Mouse (Mus musculus) liver, adult (tissue): Measurements from ENCODE around the gene Iars2.

Source experiments
- GATA4 ChIP-seq: IDR thresholded peaks from 2 replicates; pipeline ENCODE4 v1.6.1; 2014; ENCODE audit warnings: mild to moderate bottlenecking, low read length; ENCODE audit not compliant: insufficient replicate concordance

Gene Iars2

DNA sequence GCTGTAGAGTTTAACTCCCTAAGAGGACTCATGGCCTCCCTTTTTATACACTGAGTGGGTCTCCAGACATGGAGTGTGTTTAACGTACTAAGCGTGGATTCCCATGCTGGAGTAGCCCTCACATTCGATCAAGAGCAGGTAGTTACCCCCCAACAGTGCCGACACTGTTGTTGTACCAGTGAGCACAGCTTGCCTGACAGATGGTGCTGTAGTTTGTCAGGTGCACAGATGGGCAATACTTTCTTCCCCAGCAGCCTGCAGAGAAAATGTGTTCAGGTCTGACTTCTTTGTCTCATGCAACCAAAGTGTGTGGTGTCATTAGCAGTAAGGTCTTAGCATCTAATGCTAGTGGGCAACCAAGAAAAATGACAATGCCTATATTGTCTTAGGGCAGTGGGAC lies 13.2 kb upstream of the Iars2 start:
- TF ChIP-seq GATA4, result no peak

- no peak for TF ChIP-seq GATA4
These were observed 7.3 kb upstream of the Iars2 start for GRCm38 (mm10) chr1:185336535-185336934.

DNA sequence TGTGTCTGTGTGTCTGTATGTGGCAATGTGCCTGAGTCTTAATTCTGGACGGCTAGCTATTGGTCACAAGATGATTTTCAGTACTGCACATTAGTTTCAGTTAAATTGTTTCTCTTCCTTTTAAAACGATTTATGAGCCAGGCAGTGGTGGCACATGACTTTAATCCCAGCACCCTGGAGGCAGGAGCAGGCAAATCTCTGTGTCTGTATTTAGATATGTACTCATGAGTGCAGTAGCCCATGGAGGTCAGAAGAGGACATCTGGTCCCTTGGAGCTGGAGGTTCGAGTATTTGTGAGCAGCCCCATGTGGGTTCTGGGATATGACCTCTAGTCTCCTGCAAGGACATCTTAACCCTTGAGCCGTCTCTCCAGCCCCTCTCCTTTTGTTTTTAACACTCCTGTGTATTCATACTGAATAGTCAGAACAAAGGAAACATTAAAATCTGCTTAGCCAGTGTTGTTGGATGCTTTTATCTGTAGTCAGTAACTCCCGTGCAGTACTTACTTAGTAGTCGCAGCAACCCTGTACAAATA lies 6.1 kb upstream of the Iars2 start:
- no peak for TF ChIP-seq GATA4

GRCm38 (mm10) chr1:185334136-185334535 lies 4.9 kb upstream of the Iars2 start:
- TF ChIP-seq GATA4, result no peak

GRCm38 (mm10) chr1:185333651-185334050 lies 4.5 kb upstream of the Iars2 start:
- no peak for TF ChIP-seq GATA4

GRCm38 (mm10) chr1:185331983-185332430 lies 2.8 kb upstream of the Iars2 start, which contains the start of gene Bpnt1:
TSS of gene Bpnt1 (plus strand) at chr1:185332149.
- no peak for TF ChIP-seq GATA4

- no peak for TF ChIP-seq GATA4
These were observed 2.2 kb upstream of the Iars2 start for GRCm38 (mm10) chr1:185331364-185331763.

DNA sequence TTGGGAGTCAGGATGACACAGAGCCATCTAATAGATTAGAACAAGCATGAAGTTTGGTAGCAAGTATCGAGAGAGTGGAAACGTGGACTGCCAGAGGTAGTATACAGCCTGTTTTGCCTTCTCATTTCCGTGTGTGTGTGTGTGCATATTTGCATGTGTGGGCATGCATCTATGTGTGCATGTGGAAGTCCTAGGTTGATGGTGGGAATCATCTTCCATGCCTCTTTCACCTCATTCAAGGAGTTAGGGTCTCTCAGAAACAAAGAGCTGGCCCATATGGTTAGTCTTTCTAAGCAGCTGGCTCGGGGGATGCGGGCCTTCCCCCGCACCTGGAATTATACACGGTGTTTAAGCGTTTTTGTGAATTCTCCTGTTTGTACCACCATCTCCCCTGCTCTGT lies 655 bp upstream of the Iars2 start:
- TF ChIP-seq GATA4, result no peak

- no peak for TF ChIP-seq GATA4
These were observed 13.2 kb downstream of the Iars2 start for GRCm38 (mm10) chr1:185315846-185316568.

DNA sequence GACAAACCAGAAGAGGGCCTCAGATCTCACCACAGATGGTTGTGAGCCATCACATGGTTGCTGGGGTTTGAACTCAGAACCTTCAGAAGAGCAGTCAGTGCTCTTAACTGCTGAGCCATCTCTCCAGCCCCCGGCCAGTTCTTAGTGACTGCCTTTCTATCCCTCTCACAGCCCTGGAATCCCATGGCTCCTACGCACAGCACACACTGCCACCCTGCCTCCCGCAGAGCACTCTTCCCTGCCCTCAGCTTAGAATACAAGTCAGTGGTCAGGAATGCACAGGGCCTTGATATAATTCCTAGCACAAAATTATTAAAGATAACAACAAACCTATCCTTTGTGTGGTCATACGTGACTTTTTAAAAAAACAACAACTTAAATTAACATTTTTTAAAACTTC lies 14.7 kb downstream of the Iars2 start:
- no peak for TF ChIP-seq GATA4

DNA sequence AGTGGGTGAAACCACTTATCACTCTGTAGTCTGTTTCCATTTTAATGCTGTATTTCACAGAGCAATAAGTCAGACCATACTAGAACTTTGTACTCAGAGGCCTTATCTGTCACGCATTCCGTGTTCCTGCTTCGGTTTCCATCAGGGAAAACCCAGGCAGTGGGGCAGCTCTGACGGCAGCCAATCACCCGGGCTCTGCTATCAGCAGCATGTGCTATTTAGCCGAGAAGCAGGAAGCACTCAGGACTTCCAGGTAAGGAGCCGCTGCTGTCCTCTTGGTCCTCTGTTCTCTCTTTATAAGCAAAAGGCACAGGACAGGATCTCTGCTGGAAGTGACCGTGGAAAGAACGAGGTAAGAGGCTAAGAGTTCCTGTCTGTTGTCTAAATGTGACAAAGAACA lies 17.2 kb downstream of the Iars2 start:
- no peak for TF ChIP-seq GATA4

DNA sequence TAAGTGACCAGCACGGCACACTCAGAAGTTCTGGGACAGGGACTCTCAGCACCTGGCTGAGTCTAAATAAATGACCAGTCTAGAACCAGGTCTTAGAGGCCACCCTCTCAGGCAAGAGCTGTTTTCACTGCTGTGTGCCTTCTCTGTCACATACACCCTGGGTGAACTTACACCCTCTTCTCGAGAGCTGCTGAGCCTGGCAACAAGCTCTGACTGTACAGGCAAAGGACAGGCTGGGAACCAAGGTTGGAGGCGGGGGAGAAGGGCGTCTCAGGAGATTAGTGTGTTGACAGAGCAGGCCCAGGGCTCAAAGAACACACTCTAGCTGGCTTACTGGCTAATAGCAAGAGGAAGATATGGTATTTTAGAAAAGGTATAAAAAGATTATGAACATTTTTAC lies 20.3 kb downstream of the Iars2 start:
- TF ChIP-seq GATA4, result no peak

DNA sequence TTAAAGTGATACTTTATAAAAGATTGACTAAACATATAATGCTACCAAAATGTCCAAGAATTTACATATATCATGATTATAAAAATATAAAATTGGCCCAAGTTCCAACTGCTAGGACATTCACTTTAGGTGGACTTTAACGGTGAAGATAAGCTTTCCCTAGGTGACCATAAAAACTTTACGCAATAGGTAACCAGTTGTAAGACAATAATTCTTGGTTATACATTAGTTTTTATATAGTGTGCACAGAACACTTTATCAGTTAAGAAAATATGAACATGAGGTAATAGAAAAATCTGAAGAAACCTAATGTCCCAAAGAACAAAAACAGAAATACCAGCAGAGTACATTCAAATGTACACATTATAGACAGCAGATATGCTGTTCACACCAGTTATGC lies 20.9 kb downstream of the Iars2 start:
- TF ChIP-seq GATA4, result no peak

- no peak for TF ChIP-seq GATA4
These were observed 21.6 kb downstream of the Iars2 start for GRCm38 (mm10) chr1:185307645-185308044.

GRCm38 (mm10) chr1:185306836-185307235 lies 22.4 kb downstream of the Iars2 start:
- TF ChIP-seq GATA4, result no peak

GRCm38 (mm10) chr1:185302816-185303215 lies 26.4 kb downstream of the Iars2 start:
- TF ChIP-seq GATA4, result no peak

DNA sequence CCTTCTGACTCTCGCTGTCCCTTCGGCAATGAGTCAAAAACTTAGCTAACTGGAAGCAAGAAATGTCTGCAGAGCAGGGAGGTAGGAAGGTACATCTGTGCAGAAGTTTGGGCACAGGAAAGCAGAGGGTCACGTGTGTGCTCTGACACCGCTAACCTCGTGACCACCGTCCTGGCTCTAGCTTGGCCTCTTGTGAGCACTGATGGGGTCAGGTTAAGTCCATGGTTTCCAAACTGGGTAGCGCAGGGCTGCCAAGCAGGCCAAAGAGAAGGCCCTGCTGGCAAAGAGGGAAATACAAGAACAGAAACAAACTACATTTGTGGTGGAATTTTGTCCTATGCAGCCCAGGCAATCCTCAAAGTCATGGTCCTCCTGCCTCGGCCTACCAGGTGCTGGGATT lies 30.7 kb downstream of the Iars2 start:
- TF ChIP-seq GATA4, result no peak

- TF ChIP-seq GATA4, result no peak
These were observed 32.3 kb downstream of the Iars2 start for GRCm38 (mm10) chr1:185296850-185297249.
